Mouse (Mus musculus): ENCODE measurements around the gene Pdia4. TPM values are rescaled to one million over a fixed set of nuclear protein-coding genes. Genes with fewer than 3 reads are reported as not detected.
"Not testable (repeated sequence)": the region's sequence is repeated elsewhere in the genome, so short reads cannot be mapped to it uniquely, and the experiment has no call there.

The Pdia4 gene
- polyA plus RNA-seq, 1 experiment from 2014 or later = 187 TPM

DNA sequence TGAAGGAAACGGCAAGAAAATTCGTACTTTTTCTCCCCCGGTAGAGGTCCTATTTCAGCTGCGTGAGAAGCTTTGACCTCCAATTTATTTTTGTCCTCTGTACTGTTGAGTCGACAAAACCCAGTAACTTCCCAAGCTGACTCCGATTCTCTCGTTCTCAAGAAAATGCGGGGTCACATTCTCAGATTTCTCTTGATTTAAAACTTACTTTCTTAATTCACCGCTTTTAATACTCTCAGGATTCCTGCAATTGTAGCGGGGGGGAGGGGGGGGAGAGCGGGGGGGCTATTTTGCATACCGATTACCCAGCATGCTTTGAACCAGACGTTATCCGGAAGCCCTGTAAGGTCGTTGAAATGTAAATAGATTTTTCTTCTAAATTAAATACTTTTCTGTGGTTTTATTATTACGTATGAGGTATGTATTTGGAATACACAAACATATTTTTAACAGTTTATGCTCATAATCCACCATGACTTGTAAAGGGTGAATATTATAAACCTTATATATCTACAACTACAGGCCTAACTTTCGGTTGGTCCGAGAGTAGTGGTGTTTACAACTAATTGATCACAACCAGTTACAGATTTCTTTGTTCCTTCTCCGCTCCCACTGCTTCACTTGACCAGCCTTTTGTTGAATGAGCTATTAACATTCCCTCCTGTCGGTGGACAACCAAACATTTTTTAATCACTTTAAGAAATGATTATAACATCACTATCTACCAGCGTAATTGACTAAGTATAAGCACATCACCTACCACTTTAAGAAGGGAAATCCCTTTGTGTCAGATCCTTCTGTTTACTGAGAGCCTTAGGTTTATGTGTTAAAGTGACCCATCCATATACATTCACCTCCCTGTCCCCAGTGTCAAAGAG lies 31.9 kb downstream of the Pdia4 start:
- no peaks in the 10 kb centered on the region for H3K27me3 ChIP-seq
- ATAC-seq (ENCODE audit: low read depth) = peak; percentile 52
- H3K4me2 ChIP-seq = peak overlapping the region; percentile 54
- no peaks in the 10 kb centered on the region for H3K9me3 ChIP-seq
- under 1% methylated on average over 21 of the region's 21 CpGs for WGBS
- H3K9ac ChIP-seq = peak overlapping the region; percentile 71
- peaks cover 12% of the 10 kb centered on the region for H3K4me1 ChIP-seq (replicated peaks)
- peak overlapping the region; percentile 48 for H3K4me3 ChIP-seq
- H3K36me3 ChIP-seq = no peaks in the 10 kb centered on the region
- H3K27ac ChIP-seq (replicated peaks) = peak overlapping the region; percentile 85

- peak overlapping the region; percentile 48 for H3K4me3 ChIP-seq
- H3K27me3 ChIP-seq = no peaks in the 10 kb centered on the region
- H3K4me2 ChIP-seq = peak overlapping the region; percentile 54
- H3K27ac ChIP-seq (replicated peaks) = no peak overlapping the region
- no peaks in the 10 kb centered on the region for H3K36me3 ChIP-seq
- peaks cover 12% of the 10 kb centered on the region for H3K4me1 ChIP-seq (replicated peaks)
- no peak for ATAC-seq (ENCODE audit: low read depth)
- H3K9me3 ChIP-seq = no peaks in the 10 kb centered on the region
- peak overlapping the region; percentile 71; the same call in 1 of the 2 replicates for H3K9ac ChIP-seq
- 19% methylated on average over 2 of the region's 2 CpGs for WGBS
Observed at GRCm38 (mm10) chr6:47780576-47781013, 32.6 kb downstream of the Pdia4 start.

DNA sequence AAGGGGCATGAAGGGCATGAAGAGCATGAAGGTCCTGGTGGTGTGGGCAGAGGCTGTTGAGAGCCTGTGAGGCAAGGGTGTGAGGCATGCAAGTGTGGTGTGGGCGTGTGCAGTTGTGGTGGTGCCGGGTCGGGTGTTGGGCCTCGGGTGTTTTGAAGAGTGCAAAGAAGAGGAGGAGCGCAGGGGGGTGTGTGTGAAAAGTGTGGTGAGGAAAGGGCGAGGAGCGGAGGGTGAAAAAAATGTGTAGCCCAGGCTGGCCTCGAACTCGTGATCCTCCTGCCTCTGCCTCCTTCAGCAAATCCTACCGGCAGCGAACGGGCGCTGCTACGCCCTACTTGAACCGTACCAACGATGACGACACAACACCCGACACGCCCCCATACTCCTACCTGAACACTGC lies 41.5 kb downstream of the Pdia4 start:
- Histone ChIP-seq H3K4me3 (peak overlapping the region; percentile 22; the same call in 1 of the 2 replicates), H3K4me2 (peak overlapping the region; percentile 33)
- not testable (repeated sequence) for H3K36me3 ChIP-seq; H3K4me1 ChIP-seq (replicated peaks); H3K9me3 ChIP-seq; ATAC-seq (ENCODE audit: low read depth); H3K27me3 ChIP-seq; H3K27ac ChIP-seq (replicated peaks); H3K9ac ChIP-seq
- WGBS = 73% methylated on average over 7 of the region's 19 CpGs

- H3K4me2 ChIP-seq; H3K9ac ChIP-seq; H3K27ac ChIP-seq (replicated peaks); H3K36me3 ChIP-seq; ATAC-seq (ENCODE audit: low read depth); H3K4me1 ChIP-seq (replicated peaks); H3K27me3 ChIP-seq; H3K4me3 ChIP-seq; H3K9me3 ChIP-seq: not testable (repeated sequence)
- 70% methylated on average over 12 of the region's 12 CpGs for WGBS
Observed at GRCm38 (mm10) chr6:47771113-47771512, 42.1 kb downstream of the Pdia4 start.

DNA sequence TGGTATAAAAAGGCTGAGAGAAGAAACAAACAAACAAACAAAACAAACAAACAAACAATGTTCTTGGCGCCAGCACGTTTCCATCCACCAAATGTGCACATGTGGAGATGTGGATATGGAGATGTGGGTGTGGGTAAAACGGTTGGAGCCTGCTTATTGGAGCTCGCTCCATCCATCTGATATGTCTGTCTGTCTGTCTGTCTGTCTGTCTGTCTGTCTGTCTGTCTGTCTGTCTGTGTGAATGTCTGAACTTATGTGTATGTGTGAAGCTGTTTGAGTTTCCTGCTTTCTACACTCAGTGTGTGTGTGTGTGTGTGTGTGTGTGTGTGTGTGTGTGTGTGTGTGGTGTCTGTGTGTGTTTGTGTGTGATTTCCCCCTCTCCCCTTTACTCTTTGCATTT lies 43.4 kb downstream of the Pdia4 start:
- H3K9ac ChIP-seq; H3K4me1 ChIP-seq (replicated peaks); H3K27me3 ChIP-seq; H3K9me3 ChIP-seq; ATAC-seq (ENCODE audit: low read depth); H3K4me2 ChIP-seq; H3K27ac ChIP-seq (replicated peaks); H3K36me3 ChIP-seq; H3K4me3 ChIP-seq: not testable (repeated sequence)
- WGBS = 68% methylated on average over 4 of the region's 4 CpGs

GRCm38 (mm10) chr6:47768520-47768919 lies 44.7 kb downstream of the Pdia4 start:
- WGBS = no CpG with 5 or more reads among the region's 12 CpGs
- H3K4me3 ChIP-seq; ATAC-seq (ENCODE audit: low read depth); H3K9me3 ChIP-seq; H3K36me3 ChIP-seq; H3K27me3 ChIP-seq; H3K4me1 ChIP-seq (replicated peaks); H3K27ac ChIP-seq (replicated peaks); H3K9ac ChIP-seq; H3K4me2 ChIP-seq: not testable (repeated sequence)

DNA sequence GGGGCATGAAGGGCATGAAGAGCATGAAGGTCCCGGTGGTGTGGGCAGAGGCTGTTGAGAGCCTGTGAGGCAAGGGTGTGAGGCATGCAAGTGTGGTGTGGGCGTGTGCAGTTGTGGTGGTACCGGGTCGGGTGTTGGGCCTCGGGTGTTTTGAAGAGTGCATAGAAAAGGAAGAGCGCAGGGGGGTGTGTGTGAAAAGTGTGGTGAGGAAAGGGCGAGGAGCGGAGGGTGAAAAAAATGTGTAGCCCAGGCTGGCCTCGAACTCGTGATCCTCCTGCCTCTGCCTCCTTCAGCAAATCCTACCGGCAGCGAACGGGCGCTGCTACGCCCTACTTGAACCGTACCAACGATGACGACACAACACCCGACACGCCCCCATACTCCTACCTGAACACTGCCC lies 45.9 kb downstream of the Pdia4 start:
- H3K9me3 ChIP-seq; H3K9ac ChIP-seq; ATAC-seq (ENCODE audit: low read depth); H3K36me3 ChIP-seq; H3K27ac ChIP-seq (replicated peaks); H3K4me1 ChIP-seq (replicated peaks); H3K27me3 ChIP-seq; H3K4me3 ChIP-seq; H3K4me2 ChIP-seq: not testable (repeated sequence)
- 50% methylated on average over 5 of the region's 20 CpGs for WGBS

GRCm38 (mm10) chr6:47762686-47763085 lies 50.5 kb downstream of the Pdia4 start:
- not testable (repeated sequence) for H3K27me3 ChIP-seq; H3K4me2 ChIP-seq; H3K4me1 ChIP-seq (replicated peaks); H3K27ac ChIP-seq (replicated peaks); H3K36me3 ChIP-seq; ATAC-seq (ENCODE audit: low read depth); H3K9ac ChIP-seq; H3K4me3 ChIP-seq; H3K9me3 ChIP-seq
- 65% methylated on average over 9 of the region's 10 CpGs for WGBS

DNA sequence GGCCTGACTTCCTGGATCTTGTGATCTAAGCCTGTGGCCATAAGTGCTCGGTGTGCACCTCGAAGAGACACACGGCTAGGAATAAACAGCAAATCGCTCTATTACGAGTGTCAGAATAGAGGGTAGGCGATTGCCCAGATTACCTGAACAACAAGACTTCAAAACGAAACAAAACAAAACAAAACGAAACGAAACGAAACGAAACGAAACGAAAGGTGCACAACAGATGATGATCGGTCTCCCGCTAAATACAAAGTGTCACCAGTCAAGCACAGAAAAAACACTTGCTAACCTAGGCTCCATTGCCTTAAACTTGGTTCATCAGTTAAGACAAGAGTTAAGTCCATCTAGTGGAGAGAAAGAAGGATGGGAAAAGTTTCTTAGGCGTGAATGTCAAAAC lies 53.8 kb downstream of the Pdia4 start:
- not testable (repeated sequence) for H3K36me3 ChIP-seq; H3K4me1 ChIP-seq (replicated peaks); H3K27ac ChIP-seq (replicated peaks); H3K9me3 ChIP-seq; ATAC-seq (ENCODE audit: low read depth); H3K4me3 ChIP-seq; H3K4me2 ChIP-seq; H3K9ac ChIP-seq; H3K27me3 ChIP-seq
- WGBS = 81% methylated on average over 14 of the region's 16 CpGs

DNA sequence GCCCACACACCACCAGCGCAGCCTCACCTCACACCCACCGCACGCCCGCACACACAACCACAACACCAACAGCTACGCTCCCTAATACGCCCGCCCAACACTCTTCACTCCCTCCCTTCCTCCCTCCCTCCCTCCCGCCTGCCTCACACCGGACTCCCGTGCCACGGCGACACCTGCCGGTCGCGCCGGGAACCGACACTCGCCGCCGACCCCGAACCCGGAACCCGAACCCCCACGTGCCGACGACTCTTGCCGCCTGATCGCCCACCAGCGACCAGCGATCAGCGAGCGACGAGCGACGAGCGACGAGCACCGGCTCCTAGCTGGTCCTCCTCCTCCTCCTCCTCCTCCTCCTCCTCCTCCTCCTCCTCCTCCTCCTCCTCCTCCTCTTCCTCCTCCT lies 55.4 kb downstream of the Pdia4 start:
- ATAC-seq (ENCODE audit: low read depth); H3K4me1 ChIP-seq (replicated peaks); H3K9me3 ChIP-seq; H3K27me3 ChIP-seq; H3K27ac ChIP-seq (replicated peaks); H3K36me3 ChIP-seq; H3K9ac ChIP-seq: not testable (repeated sequence)
- 4% methylated on average over 20 of the region's 38 CpGs for WGBS
- H3K4me2 ChIP-seq = peak overlapping the region; percentile 36
- peak overlapping the region; percentile 22; the same call in 1 of the 2 replicates for H3K4me3 ChIP-seq

DNA sequence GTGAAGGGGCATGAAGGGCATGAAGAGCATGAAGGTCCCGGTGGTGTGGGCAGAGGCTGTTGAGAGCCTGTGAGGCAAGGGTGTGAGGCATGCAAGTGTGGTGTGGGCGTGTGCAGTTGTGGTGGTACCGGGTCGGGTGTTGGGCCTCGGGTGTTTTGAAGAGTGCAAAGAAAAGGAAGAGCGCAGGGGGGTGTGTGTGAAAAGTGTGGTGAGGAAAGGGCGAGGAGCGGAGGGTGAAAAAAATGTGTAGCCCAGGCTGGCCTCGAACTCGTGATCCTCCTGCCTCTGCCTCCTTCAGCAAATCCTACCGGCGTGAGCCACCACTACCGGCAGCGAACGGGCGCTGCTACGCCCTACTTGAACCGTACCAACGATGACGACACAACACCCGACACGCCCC lies 55.8 kb downstream of the Pdia4 start:
- H3K9ac ChIP-seq; H3K9me3 ChIP-seq; H3K36me3 ChIP-seq; H3K4me2 ChIP-seq; H3K27me3 ChIP-seq; H3K27ac ChIP-seq (replicated peaks); H3K4me3 ChIP-seq; H3K4me1 ChIP-seq (replicated peaks): not testable (repeated sequence)
- 6% methylated on average over 15 of the region's 22 CpGs for WGBS
- ATAC-seq (ENCODE audit: low read depth) = peak; percentile 15; the same call in 1 of the 2 replicates

- WGBS = 6% methylated on average over 12 of the region's 44 CpGs
- not testable (repeated sequence) for H3K9ac ChIP-seq; H3K27ac ChIP-seq (replicated peaks); H3K4me2 ChIP-seq; H3K36me3 ChIP-seq; H3K27me3 ChIP-seq; ATAC-seq (ENCODE audit: low read depth); H3K9me3 ChIP-seq; H3K4me3 ChIP-seq; H3K4me1 ChIP-seq (replicated peaks)
Observed at GRCm38 (mm10) chr6:47753144-47753543, 60.1 kb downstream of the Pdia4 start.

GRCm38 (mm10) chr6:47748306-47748705 lies 64.9 kb downstream of the Pdia4 start:
- H3K9ac ChIP-seq; H3K27ac ChIP-seq (replicated peaks); H3K36me3 ChIP-seq; H3K4me1 ChIP-seq (replicated peaks); H3K27me3 ChIP-seq; H3K9me3 ChIP-seq; ATAC-seq (ENCODE audit: low read depth): not testable (repeated sequence)
- Histone ChIP-seq H3K4me3 (peak overlapping the region; percentile 24), H3K4me2 (peak overlapping the region; percentile 37; the same call in 1 of the 2 replicates)
- WGBS = 6% methylated on average over 15 of the region's 25 CpGs
